Mouse (Mus musculus) neural tube, embryonic 11.5 days (tissue): ENCODE results near the gene Kif3c. TPM values are rescaled to one million over a fixed set of nuclear protein-coding genes. Genes with fewer than 3 reads are reported as not detected.
A peak's percentile ranks its signal among the peaks of the same experiment; 100 is the strongest.

ENCODE experiments used
- ATAC-seq: fragments of 200-750 bp; cut with Nextera tagmentation; 2 replicates; pipeline ENCODE4 v1.8.0; 2017; ENCODE audit warnings: moderate number of reproducible peaks, mild to moderate bottlenecking, moderate TSS enrichment, moderate library complexity; ENCODE audit not compliant: insufficient read depth, low FRiP score, low TSS enrichment
- DNase-seq: peaks from one replicate; pipeline ENCODE4 v3.0.0-alpha.2; 2015; ENCODE audit warnings: low spot score
- H3K27ac ChIP-seq: fragments of 300-500 bp; sonication (generic); 2 replicates; pipeline ENCODE4 v1.5.1; 2014; ENCODE audit warnings: low read depth, mild to moderate bottlenecking, low read length
- H3K27me3 ChIP-seq: fragments of 300-500 bp; sonication (generic); 2 replicates; pipeline ENCODE4 v1.6.1; 2014; ENCODE audit warnings: mild to moderate bottlenecking, low read length, mixed read lengths; ENCODE audit not compliant: control insufficient read depth, insufficient read depth
- H3K36me3 ChIP-seq: fragments of 300-500 bp; sonication (generic); 2 replicates; pipeline ENCODE4 v1.6.1; 2014; ENCODE audit warnings: mild to moderate bottlenecking, low read length, moderate library complexity, mixed read lengths; ENCODE audit not compliant: control insufficient read depth, insufficient read depth
- H3K4me1 ChIP-seq: fragments of 300-500 bp; sonication (generic); 2 replicates; pipeline ENCODE4 v1.6.1; 2014; ENCODE audit warnings: low read length, mixed read lengths; ENCODE audit not compliant: control insufficient read depth, insufficient read depth
- H3K4me2 ChIP-seq: fragments of 300-500 bp; sonication (generic); 2 replicates; pipeline ENCODE4 v1.6.1; 2014; ENCODE audit warnings: low read depth, mild to moderate bottlenecking, moderate library complexity
- H3K4me3 ChIP-seq: fragments of 300-500 bp; sonication (generic); 2 replicates; pipeline ENCODE4 v1.5.1; 2014; ENCODE audit warnings: low read depth, low read length
- H3K9ac ChIP-seq: fragments of 300-500 bp; sonication (generic); 2 replicates; pipeline ENCODE4 v1.6.1; 2014; ENCODE audit warnings: mild to moderate bottlenecking, low read length
- H3K9me3 ChIP-seq: fragments of 300-500 bp; sonication (generic); 2 replicates; pipeline ENCODE4 v1.6.1; 2016; ENCODE audit warnings: low read length; ENCODE audit not compliant: control insufficient read depth
- WGBS: fragments of 180-500 bp; shearing (Covaris S2); extraction: QIAGEN DNeasy Blood & Tissue Kit; methylation state at CpG from one replicate; pipeline ENCODE4 v1.1.7; 2014; 5-methylcytosine and 5-hydroxymethylcytosine counted together
- polyA plus RNA-seq: library from polyadenylated mRNA; unstranded; fragments of >200 nt; fragmentation: Nextera tagmentation; extraction: Ambion mirVana; gene quantifications from 2 replicates; pipeline ENCODE4 v1.2.1, GENCODE M21; 2014

The Kif3c gene
- polyA plus RNA-seq, 1 experiment from 2014 or later: 42.9 TPM

DNA sequence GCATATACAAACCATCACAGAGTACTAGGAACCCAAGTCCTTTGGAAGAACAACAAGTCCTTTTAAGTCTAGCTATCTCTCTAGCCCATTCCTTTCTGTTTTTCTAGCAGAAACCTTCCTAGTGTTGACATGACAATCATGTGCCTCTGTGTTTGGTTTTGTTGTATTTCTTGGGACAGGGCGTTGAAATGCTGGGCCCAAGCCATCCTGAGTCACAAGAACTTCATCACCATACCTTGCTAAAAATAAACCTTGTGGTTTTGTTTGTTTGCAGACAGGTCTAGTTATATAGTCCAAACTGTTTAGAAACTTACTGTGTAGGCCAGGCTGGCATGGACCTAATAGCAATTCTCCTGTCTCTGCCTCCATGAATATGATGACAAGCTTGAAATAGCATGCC lies 57.9 kb downstream of the Kif3c start:
- no peak for DNase-seq
- Histone ChIP-seq H3K27me3 (no peaks in the 10 kb centered on the region), H3K9ac (no peak overlapping the region), H3K27ac (no peak overlapping the region), H3K4me3 (no peak overlapping the region), H3K9me3 (no peaks in the 10 kb centered on the region), H3K4me2 (no peak overlapping the region), H3K36me3 (peaks cover 4% of the 10 kb centered on the region), H3K4me1 (0 out of 2 replicates have a peak, but pooled peaks cover 3% of the 10 kb centered on the region)
- no peak for ATAC-seq
- WGBS: 97% methylated on average over 1 of the region's 1 CpGs

DNA sequence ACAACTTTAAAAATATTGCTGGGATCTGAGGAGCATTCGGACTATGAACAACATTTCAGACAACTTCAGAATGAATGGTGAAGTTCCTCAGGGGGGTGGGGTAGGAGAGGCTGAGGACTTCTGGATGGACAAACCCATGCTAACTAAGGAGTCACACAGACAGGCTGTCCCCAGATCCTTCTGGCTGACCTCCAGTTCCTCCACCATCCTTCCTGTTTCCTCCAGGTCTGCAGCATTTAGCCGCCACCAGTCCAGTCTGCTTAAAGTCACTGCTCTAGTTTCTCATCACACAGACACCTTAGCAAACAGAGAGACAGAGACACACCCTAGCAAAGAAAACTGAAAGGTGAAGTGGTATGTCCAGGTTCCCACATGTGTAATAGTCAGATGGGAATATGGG lies 59.2 kb downstream of the Kif3c start:
- Histone ChIP-seq H3K27ac (no peak overlapping the region), H3K27me3 (no peaks in the 10 kb centered on the region), H3K9me3 (no peaks in the 10 kb centered on the region), H3K4me3 (no peak overlapping the region), H3K4me1 (0 out of 2 replicates have a peak, but pooled peaks cover 3% of the 10 kb centered on the region), H3K4me2 (no peak overlapping the region), H3K9ac (no peak overlapping the region), H3K36me3 (peaks cover 2% of the 10 kb centered on the region; the same call in 1 of the 2 replicates)
- ATAC-seq (no peak), DNase-seq (no peak)
- WGBS: 94% methylated on average over 2 of the region's 2 CpGs

DNA sequence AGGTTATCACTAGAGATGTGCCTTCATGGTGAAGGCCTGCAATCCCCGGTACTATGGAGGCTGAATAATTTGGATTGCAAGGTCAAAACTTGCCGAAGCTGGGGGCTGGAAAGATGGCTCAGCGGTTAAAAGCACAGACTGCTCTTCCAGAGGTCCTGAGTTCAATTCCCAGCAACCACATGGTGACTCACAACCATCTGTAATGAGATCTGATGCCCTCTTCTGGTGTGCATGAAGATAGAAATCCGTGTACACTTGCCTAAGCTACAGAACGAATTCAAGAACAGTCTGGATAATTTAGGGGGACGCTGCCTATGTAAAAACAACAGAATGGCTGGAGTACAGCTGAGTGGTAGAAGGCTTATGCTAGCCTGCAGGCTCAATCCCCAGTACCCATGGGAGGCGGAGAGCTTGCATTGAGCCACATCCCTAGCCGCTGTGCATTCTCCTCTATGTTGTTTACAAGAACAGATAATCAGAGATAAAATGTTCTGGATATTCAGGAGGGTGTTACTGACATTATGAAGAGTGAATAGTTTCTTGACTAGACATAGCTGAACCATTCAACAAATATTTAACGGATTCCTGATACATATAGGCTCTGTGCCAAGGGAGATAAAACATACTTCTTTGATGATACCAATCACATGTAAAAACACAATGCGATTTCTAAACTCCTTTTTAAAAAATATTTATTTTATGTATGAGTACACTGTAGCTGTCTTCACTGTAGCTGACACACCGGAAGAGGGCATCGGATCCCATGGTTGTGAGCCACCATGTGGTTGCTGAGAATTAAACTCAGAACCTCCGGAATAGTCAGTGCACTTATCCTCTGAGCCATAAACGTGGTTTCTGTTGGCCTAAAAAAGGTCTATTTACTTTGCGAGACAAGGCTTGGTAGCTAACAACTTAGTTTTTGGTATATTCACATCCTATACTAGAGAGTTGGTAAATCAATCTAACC lies 60.7 kb downstream of the Kif3c start:
- WGBS: 45% methylated on average over 15 of the region's 15 CpGs
- Histone ChIP-seq H3K4me1 (0 out of 2 replicates have a peak, but pooled peaks cover 3% of the 10 kb centered on the region), H3K9ac (peak overlapping the region; percentile 41; the same call in 1 of the 2 replicates), H3K36me3 (no peaks in the 10 kb centered on the region), H3K27ac (peak overlapping the region; percentile 75; the same call in 1 of the 2 replicates), H3K4me2 (peak overlapping the region; percentile 65), H3K4me3 (peak overlapping the region; percentile 82), H3K27me3 (no peaks in the 10 kb centered on the region), H3K9me3 (no peaks in the 10 kb centered on the region)
- DNase-seq: peak; percentile 33
- peak; percentile 29 for ATAC-seq

DNA sequence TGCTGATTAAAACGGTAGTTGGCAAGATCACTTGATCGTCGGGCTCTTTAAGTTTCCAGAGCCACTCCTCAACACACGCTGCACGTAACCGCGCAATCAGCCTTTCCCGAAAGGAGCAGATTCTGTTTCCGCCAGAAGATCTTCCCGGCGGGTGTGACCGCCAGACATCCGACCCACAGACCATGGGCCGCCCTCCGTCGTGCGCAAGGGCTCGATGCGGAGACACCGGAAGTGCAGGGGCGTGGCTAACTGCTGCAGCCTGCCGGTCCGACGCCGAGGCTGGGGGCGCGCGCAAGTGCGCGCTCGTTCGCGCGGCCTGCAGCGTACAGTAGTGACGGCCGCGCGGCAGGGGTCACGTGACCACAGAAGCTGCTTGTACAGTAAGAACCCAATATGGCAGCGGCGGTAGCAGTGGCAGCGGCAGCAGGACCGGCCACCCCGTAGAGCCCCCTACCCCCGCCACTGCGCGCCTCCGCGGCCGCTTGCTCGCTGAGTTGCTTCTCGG lies 61.6 kb downstream of the Kif3c start, which contains the start of gene Asxl2:
Gene Asxl2, plus strand, starts transcription at position 328 of the 505 bp plus-strand sequence.
- Histone ChIP-seq H3K4me3 (peak within 1 kb of the TSS; percentile 82), H3K4me2 (peak within 1 kb of the TSS; percentile 65), H3K27me3 (no peaks in the 10 kb centered on the region), H3K9ac (peak within 1 kb of the TSS; percentile 87), H3K27ac (peak within 1 kb of the TSS; percentile 91), H3K36me3 (no peaks in the 10 kb centered on the region), H3K4me1 (0 out of 2 replicates have a peak, but pooled peaks cover 3% of the 10 kb centered on the region), H3K9me3 (no peaks in the 10 kb centered on the region)
- under 1% methylated on average over 53 of the region's 53 CpGs for WGBS
- ATAC-seq (peak; percentile 95), DNase-seq (peak; percentile 99)

DNA sequence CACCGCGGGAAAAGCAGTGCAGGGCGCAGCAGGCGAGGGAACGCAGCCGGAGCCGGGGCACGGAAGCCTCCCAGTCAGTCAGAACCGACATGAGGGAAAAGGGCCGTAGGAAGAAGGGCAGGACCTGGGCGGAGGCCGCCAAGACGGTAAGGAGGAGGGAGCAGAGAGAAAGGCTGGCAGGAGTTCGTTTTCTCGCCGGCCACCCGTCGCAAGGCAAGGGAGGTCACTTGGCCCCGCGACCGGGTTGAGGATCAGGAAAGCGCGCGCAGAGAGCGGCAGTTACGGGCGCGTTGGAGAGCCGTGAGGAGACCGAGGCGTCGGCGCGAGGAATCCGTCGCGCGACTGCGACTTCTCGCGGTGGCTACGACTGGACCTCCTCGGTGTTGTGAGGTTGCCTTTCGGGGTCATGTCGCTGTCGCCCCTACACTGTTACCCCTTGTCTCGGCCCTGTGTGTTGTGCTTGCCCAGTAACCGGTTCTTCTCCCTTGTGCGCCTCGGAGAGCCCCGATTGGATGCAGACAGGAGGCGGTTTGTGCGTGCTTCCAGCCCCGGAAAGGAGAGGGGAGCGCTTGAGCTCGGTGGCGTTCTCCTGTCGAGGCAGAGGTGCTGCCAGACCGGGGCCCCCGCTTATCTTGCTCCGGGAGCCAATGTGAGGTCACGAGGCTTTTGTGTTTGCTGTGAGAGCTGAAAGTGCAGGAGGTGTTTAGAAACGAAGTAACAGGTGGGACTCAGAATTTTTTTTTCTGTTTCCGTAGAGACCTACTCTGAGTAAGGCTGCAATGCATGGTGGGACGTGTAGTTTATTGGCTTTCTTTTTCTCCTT lies 62.3 kb downstream of the Kif3c start:
- Histone ChIP-seq H3K9me3 (no peaks in the 10 kb centered on the region), H3K36me3 (no peaks in the 10 kb centered on the region), H3K9ac (peak overlapping the region; percentile 87), H3K4me1 (0 out of 2 replicates have a peak, but pooled peaks cover 3% of the 10 kb centered on the region), H3K27ac (peak overlapping the region; percentile 91), H3K4me2 (peak overlapping the region; percentile 65), H3K27me3 (no peaks in the 10 kb centered on the region), H3K4me3 (peak overlapping the region; percentile 82)
- under 1% methylated on average over 64 of the region's 65 CpGs for WGBS
- ATAC-seq (peak; percentile 51), DNase-seq (peak; percentile 76)

DNA sequence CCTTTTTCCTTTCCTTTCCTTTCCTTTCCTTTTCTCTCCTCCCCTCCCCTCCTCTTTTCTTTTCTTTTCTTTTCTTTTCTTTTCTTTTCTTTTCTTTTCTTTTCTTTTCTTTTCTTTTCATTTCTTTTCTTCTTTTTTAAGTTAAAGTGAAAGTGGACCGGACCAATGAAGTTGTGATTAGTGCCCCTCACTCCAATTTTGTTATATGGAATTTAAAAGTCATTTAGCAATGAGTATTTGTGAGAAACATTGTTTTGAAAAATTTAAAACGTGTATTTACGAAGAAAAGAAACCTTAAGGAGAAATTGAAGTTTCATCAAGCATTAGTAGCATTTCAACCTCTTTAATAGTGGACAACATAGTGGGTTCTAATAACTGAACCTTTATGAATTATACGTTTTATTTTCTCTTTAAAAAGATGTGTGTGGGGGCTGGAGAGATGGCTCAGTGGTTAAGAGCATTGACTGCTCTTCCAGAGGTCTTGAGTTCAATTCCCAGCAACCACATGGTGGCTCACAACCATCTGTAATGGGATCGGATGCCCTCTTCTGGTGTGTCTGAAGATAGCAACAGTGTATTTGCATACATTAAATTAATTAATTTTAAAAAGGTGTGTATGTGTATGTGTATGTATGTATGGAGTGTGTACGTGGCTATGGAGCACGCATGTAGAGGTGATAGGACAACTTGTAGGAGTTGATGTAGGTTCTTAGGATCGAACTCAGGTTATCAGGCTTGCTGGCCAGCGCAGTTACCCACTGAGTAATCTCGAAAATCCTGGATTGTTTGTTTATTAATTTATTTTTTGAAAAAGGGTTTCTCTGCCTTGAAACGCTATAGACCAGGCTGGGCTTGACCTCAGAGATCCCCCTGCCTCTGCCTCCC lies 63.2 kb downstream of the Kif3c start:
- peak overlapping the region; percentile 65 for H3K4me2 ChIP-seq
- H3K4me1 ChIP-seq: 0 out of 2 replicates have a peak, but pooled peaks cover 3% of the 10 kb centered on the region
- H3K9me3 ChIP-seq: no peaks in the 10 kb centered on the region
- H3K4me3 ChIP-seq: peak overlapping the region; percentile 82
- H3K27me3 ChIP-seq: no peaks in the 10 kb centered on the region
- no peak overlapping the region for H3K27ac ChIP-seq
- no peak for DNase-seq
- no peaks in the 10 kb centered on the region for H3K36me3 ChIP-seq
- ATAC-seq: no peak
- 68% methylated on average over 11 of the region's 11 CpGs for WGBS
- no peak overlapping the region for H3K9ac ChIP-seq

DNA sequence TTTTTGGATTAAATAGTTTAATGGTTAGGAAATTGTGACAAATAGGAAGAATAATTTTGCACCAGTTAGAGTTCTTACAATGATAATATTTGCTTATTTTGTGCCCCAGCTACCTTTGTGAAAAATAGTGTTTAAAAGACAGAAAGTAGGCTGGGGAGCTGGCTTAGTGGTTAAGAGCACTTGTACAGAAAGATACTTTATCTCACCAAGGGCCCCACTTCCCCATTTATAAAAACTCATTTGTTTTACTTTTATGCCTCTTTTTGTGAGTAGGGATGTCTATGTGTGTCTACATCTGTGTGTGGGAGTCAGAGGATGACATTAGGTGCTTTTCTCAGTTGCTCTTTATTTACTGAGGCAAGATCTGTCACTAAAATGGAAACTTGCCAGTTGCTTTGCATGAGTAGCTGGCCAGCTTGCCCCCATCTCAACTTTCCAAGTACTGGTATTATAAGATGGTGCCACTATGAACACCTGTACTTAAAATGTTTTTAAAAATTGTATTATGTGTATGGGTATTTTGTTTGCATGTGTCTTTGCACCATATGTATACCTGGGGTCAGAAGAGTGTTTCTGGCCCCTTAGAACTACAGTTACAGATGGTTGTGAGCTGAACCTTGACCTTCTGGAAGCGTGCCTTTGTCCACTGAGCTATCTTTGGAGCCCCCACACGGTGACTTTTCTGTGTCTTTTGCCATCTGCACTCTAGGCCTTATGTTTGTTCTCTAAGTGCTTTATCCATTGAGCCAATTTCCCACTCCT lies 64.9 kb downstream of the Kif3c start:
- H3K4me1 ChIP-seq: 0 out of 2 replicates have a peak, but pooled peaks cover 3% of the 10 kb centered on the region
- H3K36me3 ChIP-seq: no peaks in the 10 kb centered on the region
- no peaks in the 10 kb centered on the region for H3K9me3 ChIP-seq
- 88% methylated on average over 2 of the region's 2 CpGs for WGBS
- H3K9ac ChIP-seq: no peak overlapping the region
- H3K4me2 ChIP-seq: no peak overlapping the region
- H3K27me3 ChIP-seq: no peaks in the 10 kb centered on the region
- no peak overlapping the region for H3K27ac ChIP-seq
- no peak for DNase-seq
- no peak for ATAC-seq
- no peak overlapping the region for H3K4me3 ChIP-seq
